Mouse (Mus musculus): ENCODE data around the gene Loxl1.
A peak's percentile ranks its signal among the peaks of the same experiment; 100 is the strongest.

Gene Loxl1

GRCm38 (mm10) chr9:58312196-58312943, 616 bp downstream of the Loxl1 start:
- DNase-seq (ENCODE audit: low spot score in 2 of 2) = no peak

GRCm38 (mm10) chr9:58311191-58311910, 1.6 kb downstream of the Loxl1 start:
- DNase-seq (ENCODE audit: low spot score in 2 of 2) = no peak

DNA sequence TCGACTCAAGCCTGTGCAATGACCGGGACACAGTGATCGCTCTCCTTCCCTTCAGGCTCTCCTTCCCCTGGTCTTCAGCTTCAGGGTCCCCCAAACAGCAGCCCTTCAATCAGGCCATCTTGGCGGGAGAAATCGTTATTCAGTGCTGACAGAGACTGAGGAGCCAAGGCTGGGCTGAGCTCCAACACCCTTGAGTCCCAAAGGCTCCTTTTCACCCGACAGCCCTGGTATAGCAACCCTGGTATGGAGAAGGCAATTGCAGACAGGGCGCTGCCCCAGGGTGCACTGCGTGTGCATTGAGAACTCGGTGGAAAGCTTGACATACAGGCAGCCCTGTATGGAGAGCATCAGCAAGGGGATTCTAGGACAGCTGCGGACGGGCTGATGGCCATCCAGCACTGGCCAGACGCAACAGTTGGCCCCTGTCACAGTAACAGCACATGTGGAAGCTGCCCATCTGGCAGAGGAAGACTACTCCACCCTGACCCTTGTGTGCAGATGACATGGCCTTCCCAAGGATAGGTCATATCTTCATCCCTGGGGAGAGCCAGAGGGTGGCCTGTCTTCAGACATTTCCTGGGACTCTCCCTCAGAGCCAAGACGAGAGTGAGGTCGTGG, 2.8 kb downstream of the Loxl1 start:
- DNase-seq (ENCODE audit: low spot score in 2 of 2) = no peak

GRCm38 (mm10) chr9:58308395-58308794, 4.6 kb downstream of the Loxl1 start:
- DNase-seq (ENCODE audit: low spot score in 2 of 2) = peak in 1 of 2 experiments; percentile 51

DNA sequence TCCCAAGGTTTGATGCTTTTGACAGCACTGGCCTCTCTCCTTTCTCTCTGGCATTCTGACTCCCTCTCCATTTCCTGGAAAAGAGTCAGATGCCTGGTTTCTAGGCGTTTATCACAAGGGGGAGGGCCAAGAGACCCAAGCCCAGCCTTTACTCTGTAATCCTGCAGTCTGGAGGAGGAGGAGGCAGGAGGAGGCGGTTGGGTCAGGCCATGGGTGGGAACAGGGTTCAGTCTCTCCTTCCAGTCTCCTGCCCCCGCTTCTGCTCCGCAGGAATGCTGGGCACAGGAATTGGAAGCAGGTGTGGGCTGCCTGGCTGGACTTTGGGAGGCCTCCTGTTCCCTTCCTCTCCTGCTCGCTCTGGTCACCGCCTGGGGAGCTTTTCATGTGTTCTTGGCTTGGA, 7.3 kb downstream of the Loxl1 start:
- DNase-seq (ENCODE audit: low spot score in 2 of 2) = no peak

GRCm38 (mm10) chr9:58303599-58304271, 9.3 kb downstream of the Loxl1 start:
- DNase-seq (ENCODE audit: low spot score in 2 of 2) = no peak

DNA sequence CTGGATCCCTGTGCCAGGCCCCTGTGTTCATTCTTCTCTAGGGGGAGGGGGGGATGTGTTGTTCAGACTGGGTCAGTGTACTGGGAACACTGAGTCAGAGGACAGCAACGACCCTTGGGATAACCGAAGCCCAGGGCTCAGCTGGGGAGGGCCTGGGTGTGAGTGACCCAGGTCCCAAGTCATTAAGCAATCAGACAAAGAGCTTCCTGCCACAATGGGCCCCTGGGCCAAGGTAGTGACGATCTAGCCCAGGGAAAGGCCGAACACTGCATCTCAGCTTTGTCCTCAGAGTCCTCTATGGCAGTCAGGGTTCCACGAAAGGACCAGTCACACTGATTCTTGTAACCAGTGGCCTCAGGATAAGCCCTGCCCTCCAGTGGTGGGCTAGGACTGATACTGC, 9.9 kb downstream of the Loxl1 start:
- DNase-seq (ENCODE audit: low spot score in 2 of 2) = no peak

GRCm38 (mm10) chr9:58299356-58299799, 13.6 kb downstream of the Loxl1 start:
- DNase-seq (ENCODE audit: low spot score in 2 of 2) = no peak

GRCm38 (mm10) chr9:58297961-58298477, 15.0 kb downstream of the Loxl1 start:
- no peak for DNase-seq (ENCODE audit: low spot score in 2 of 2)

DNA sequence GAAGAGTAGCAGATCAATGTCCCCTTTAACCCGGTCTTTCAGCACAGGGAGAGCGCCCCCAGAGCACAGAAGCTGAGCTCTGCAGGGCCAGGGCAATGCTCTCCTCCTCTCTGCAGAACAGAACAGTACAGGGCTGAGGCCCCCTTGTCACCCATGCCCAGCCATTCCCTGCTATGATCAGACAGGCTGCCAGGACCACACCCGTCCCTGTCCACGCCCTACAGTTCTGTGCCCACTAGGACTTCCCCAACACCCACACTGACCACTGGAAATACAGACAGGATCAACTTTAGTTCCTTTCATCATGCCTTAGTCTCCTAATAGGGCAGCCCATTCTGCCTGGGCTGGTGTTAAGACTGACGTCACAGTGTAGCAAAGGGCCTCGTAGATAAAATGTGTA, 15.9 kb downstream of the Loxl1 start:
- no peak for DNase-seq (ENCODE audit: low spot score in 2 of 2)

DNA sequence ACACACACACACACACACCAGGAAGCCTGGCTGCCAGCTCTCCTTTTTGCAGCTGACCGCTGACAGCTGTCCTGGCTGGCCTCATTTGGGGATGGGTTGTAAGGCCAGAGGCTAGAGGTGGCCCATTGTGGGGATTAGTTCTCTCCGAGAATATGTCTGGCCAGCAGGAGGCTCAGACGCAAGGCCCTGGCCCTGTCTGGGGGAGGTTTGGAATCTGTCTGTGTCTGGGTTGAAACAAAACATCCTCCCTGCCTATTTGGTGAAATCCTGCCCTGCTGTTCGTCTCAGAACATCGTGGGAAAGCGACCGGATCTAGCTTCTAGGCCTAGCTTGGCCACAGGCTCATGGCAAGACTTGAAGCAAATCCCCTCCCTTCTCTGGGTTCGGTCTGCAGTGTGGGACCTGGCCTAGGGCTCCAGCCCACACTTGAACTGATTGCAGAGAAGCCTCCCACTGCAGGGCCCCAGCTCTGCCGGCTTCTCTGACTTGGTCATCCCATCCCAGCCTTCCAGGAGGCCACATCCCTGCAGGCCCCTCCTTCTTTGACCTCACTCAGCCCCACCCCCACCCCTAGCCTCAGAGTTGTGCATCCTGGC, 17.1 kb downstream of the Loxl1 start:
- DNase-seq (ENCODE audit: low spot score in 2 of 2) = no peak

DNA sequence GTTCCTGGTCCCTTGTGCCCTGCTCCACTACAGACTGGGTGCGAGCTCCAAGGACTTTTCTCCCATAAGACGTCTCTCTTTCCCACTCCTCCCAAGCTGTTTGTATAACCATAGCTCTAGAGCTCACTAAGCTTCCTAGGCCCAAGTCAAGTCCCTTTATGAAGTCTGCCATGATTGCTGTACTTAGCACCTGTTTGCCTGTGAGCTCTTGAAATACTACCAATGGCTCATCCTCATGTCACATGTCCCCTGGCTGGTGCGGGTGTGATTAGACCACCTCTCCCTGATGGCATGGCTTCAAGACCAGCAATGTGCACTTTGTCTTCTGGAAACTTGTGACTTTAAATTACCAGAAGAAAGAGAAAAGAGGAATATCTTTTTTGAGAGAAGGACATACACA, 17.6 kb downstream of the Loxl1 start:
- no peak for DNase-seq (ENCODE audit: low spot score in 2 of 2)

- no peak for DNase-seq (ENCODE audit: low spot score in 2 of 2)
These were observed 18.5 kb downstream of the Loxl1 start for GRCm38 (mm10) chr9:58294527-58294926.

- no peak for DNase-seq (ENCODE audit: low spot score in 2 of 2)
These were observed 23.1 kb downstream of the Loxl1 start for GRCm38 (mm10) chr9:58289901-58290300.

DNA sequence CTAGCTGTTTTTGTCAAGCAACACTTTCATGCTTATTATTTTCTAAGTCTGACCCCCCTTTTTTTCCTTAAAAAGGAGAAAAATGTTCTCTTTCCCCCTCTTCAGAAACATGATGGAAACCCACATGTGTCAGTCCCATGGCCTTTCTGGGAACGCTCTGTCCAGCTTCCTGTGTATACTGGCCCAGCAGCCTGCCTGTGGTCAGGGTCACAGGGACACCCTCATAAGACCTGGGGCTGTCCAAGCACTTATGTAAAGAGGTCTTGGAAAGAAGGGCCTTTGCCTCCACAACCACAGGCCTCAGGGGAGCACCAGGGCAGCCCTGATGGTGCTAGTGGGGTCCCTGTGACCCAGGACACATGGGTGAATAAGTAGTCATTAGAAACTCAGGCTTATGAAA, 23.9 kb downstream of the Loxl1 start:
- no peak for DNase-seq (ENCODE audit: low spot score in 2 of 2)

GRCm38 (mm10) chr9:58283431-58283830, 29.6 kb downstream of the Loxl1 start:
- DNase-seq (ENCODE audit: low spot score in 2 of 2) = no peak

GRCm38 (mm10) chr9:58281597-58281996, 31.4 kb downstream of the Loxl1 start:
- DNase-seq (ENCODE audit: low spot score in 2 of 2) = no peak

- DNase-seq (ENCODE audit: low spot score in 2 of 2) = peak; percentile 43 to 66
These were observed 32.5 kb downstream of the Loxl1 start for GRCm38 (mm10) chr9:58280259-58281109.

DNA sequence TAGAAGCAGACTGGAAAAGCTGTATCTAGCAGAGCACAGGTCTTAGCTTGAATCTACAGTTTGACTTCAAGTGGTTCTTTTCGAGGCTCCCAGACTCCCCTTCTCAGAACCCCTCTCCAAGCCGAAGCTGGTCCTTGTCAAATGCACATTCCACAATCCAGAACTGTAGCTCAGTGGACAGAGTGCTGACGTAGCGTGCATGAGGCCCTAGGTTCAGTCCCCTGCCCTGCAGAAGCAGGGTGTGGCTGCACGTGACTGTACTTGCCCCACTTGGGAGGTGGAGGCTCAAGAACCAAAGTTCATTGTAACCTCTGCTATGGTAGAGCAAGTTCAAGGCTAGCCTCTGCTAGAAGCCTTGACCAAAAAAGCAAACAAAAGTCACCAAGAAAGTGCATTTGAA, 33.2 kb downstream of the Loxl1 start:
- DNase-seq (ENCODE audit: low spot score in 2 of 2) = no peak

DNA sequence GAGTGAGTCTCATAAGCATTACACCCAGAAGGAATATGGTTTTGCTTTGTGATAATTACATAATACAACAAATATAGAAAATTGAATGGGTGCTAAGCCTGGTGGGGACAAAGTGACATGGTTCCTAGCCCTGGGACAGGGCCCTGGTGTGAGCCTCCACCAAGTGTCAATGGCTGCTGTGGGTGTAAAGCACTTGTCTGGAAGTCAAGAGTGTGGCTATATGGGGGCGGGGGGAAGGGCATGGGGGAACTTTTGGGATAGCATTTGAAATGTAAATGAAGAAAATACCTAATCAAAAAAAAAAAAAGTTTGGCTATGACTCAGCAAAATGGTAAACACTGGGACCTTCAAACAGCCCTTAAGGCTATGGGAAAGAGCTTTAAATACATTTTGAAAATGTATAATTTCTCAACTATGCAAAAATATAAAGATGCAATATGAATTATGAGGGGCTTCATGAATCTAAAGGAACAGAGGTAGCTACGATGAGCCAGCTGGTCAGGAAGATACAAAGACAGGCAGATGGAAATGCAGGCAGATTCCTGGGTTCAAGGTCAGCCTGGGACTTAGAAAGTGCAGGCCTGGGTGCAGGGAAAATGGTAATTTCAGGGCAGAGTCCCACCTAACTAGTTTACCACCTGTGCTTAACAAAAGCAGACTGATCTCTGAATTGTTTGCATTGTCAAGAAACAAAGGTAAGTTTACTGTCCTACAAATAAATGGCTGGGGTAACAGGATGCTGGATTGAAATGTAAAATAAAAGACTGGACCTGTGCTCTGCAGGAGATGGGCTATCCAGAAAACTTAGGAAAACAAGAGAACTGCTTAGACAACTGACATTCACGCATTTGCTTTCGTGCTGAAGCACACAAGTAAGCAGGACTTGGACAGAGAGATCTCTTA, 33.9 kb downstream of the Loxl1 start:
- DNase-seq (ENCODE audit: low spot score in 2 of 2) = no peak

Measured in frontal cortex, postnatal 36 days (tissue).